Mouse (Mus musculus) testis, adult 2 months (tissue): ENCODE measurements around the gene Ramp1.

Experiments
- CTCF ChIP-seq: fragments of 200-500 bp; IDR thresholded peaks from 2 replicates; pipeline ENCODE4 v1.5.1; 2012; ENCODE audit warnings: low read depth, mild to moderate bottlenecking, inconsistent platforms, low read length, moderate library complexity; ENCODE audit not compliant: control insufficient read depth, insufficient read depth, insufficient replicate concordance
- POLR2A ChIP-seq: fragments of 200-500 bp; IDR thresholded peaks from 2 replicates; pipeline ENCODE4 v1.6.1; 2012; ENCODE audit warnings: low read depth, mild to moderate bottlenecking, inconsistent platforms, low read length, moderate library complexity; ENCODE audit not compliant: control insufficient read depth

GRCm38 (mm10) chr1:91220322-91220672 lies 40.7 kb downstream of the Ramp1 start:
- TF ChIP-seq POLR2A (no peak), CTCF (no peak)
